Mouse (Mus musculus) right cerebral cortex, adult 18-20 months (tissue): ENCODE measurements around the gene Sparcl1.

Experiments
- DNase-seq: peaks from one replicate; pipeline ENCODE4 v3.0.0; 2022; ENCODE audit warnings: mixed read lengths

The Sparcl1 gene

DNA sequence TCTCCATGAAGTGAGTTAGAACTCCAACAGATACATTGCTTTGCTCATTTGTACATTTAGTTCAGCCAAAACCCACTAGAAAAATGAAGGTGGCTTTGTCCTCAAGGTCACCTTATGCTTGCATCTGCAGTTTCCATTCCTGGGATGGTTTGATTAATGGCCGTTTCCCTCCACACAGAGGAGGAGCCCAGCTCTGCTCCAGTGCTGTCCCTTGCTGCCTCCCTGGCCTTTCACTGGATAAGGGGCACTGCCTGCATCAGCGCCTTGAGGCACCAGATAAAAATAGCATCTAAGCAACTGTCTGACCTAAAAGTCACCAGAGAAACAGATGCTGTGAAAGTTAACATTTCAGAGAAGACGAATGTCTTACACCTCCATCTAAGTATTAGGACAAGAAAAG, 4.0 kb downstream of the Sparcl1 start:
- no peak for DNase-seq

DNA sequence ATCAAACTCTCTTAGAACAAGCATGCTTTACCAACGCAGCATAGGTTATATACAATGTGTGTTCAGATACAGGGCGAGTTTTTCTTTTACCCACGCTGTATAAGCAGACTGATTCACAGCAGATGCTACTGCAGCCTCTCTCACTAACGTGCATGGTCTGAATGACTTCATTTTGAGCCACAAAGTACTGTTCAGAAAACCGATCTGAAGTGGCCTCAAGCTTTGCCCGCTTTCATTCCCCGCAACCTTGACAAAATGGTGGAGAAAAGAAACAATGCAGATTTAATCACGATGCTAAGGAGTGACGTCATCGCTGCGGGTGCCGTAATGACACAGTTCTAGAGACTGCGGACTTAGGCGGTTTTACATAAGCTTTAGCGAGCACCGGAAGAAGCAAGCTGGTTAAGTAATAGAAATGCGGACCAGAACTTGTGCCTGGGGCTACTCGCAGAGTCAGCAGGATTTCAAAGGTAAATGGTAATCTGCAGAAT, 4.6 kb downstream of the Sparcl1 start:
- peak; percentile 76 for DNase-seq

DNA sequence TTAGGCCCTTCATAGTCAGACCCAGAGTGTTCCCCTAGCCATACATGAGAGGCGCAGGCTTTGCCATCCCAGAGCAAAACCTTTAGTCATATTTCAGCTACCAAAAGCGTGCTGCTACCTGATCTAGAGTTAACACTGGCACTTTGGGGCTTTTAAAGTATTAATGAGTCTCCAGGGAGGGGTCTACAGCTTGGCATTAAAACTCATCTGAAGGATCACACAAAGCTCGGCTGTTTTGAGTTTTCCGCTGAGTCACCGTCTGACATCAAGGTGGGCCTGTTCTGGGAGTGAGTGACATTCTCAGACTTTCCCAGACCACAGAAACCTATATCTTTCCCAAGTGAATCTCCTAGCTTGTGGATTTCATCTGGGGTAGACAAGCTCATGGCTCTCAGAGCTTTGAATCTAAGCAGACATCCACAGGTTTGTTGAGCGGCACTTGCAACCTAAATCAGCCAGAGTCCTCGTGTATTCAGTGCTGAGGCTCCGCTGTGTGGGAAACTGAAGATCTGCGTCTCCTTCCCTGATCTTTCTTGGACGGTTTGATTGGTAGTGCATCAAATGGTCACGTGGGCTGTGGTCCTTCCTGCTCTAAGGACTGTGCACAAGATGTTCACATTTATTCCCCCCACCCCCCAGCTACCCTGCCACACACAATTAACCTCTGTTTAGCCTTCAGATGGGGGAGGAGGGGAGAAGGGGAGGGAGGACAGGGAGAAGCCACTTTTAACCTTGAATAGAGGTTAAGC, 5.2 kb downstream of the Sparcl1 start:
- no peak for DNase-seq

DNA sequence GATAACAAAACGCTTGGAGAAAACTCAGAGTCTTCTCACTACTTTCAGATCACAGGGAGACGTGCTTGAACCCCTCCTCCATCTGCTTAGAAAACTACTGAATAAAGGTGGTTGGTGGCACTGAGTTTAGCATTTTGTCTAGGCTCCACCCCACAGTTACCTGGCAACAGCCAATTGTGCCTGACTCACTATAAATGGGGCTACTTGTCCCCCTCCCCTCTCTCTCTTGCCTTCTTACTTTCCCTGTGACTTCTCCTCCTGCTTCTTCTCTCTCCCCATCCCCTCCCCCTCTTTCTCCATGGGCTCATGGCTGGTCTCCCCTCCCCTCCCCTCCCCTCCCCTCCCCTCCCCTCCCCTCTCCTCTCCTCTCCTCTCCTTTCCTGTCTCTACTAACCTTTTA, 9.4 kb downstream of the Sparcl1 start:
- no peak for DNase-seq

DNA sequence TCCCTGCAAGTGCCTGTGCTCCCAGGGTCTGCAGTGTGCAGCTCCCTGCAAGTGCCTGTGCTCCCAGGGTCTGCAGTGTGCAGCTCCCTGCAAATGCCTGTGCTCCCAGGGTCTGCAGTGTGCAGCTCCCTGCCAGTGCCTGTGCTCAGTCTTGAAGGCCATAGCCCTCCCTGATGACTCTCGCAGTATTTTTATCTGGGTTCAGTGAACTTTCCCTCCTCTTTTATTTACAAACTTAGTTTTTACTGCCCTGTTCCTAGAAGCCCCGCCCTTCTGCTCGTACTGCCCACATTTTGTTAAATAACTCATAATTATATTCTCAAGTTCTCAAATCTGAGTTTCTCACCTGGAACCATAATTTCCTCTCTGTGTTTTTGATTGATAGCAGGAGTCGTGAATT, 10.4 kb downstream of the Sparcl1 start:
- no peak for DNase-seq

DNA sequence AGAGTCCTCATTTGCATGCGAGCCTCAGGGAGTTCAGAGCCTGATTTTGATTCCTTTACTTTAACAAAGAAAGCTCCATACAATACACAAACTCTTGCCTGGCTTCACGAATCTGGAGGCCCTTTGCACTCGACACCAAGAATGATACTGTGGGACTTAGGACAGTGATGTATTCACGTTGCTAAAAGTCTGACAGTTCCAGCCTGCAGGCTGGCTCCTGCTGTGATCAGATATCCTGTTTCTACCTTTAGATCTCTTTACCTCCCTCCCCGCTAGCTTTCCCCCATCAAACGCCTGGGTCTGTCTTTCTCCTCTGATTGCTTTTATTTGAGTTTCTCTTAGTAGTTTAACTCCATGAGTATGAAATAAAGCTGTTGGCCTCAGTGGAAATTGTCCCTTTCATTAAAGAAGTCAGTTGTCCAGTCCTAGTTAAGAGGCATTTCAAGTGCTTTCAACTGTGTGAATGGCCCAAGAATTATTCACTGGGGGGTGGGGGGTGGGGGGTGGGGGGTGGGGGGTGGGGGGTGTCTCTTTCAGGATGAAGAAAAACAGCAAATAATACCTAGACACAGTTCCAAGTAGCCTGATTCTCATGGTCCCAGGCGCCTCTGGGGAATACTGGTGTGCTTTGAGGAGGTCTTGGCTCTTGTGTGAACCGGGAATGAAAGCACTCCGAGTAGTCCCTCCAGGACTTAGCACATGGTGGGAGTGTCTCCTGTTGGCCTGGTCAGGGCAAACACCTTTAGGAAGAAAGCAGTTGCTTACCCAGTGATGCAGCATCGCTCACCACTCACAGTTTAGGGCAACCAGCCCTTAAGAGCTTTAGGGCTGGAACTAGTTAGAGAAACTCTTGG, 11.6 kb downstream of the Sparcl1 start:
- DNase-seq: no peak

DNA sequence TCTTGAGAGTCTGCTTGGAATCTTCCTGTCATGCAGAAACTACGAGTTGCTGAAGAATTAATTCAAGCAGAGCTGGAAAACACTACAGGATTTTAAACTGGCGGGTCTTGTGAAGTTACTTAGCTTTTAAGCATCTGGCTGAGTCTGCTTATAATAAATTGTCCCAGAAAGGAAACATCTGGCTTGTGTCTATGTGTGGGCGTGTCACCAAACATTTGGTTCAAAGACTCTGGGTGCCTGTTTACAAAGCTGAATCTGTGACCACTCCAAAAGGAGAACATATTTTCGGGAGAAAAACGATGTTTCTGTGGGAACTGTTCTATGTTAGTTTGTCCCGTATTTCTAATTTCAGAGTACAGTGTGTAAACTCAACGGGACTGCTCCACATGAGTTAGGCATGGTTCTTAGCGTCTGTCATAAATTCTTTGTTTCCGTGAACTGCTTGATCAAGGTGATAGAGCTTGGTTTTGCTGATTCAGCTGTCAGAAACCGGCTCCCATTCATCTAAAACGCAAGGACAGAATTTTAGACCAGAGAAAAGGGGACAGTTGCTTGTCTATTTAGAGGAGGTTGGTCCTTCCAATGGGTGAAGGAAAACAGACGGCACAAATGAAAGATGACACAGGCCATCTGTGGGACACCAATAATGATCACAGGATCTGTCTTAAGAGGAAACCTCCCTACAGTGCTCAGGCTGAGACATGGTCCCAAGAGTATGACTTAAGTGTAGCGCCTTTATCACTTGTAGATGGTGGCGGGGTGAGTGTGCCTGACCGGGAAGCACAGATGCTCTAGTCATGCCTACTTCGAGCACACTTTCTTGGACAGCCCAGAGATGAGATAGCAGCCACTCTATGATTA, 17.2 kb downstream of the Sparcl1 start:
- DNase-seq: no peak

DNA sequence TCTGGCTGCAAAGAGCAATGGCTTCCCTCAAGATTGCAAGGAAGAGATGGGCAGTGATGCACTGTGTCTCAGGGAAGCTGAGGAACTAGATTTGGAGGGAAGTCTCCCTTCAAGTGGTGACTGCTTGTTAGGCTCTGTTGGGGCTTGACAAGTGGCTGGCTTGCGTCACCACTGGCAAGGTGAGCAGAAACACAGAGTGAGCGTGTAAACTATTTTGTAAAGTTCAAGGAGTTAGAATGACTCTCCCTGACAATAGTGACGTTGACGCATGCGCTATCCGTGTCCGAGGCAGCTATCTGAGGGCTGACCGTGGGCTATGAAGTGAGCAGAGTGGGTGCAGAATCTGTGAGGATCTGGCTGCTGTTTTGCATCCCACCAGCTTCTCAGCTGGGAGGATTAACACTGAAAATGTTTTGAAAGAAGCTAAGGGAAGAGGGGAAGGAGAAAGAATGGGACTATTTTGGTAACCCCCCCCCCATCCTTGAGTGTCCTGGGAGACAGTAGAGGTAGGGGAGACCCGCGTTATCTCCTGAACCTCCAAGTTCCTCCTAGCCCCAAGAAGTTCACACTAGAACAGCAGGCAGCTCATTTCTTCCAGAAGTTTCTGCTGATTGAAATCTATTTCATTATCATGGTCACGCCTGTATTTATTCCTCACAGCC, 18.0 kb downstream of the Sparcl1 start:
- DNase-seq: no peak

DNA sequence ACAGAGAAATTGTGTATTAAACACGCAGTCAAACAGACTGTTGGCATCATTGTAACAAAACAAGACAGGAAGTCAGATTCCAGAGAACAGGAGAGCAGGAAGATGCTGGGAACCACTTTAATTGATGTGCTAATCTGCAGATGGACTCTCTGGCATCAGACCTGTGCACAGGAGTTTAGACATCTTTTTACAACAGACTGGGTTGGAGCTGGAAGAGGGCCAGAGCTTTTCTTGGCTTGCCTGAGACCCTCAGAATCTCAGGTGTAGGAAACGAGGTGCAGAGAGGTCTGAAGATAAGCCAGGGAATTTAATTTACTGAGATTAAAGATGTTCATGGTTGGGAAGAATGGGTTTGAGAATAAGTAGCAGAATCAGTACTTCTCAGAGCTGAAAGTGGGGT, 23.8 kb downstream of the Sparcl1 start:
- no peak for DNase-seq

DNA sequence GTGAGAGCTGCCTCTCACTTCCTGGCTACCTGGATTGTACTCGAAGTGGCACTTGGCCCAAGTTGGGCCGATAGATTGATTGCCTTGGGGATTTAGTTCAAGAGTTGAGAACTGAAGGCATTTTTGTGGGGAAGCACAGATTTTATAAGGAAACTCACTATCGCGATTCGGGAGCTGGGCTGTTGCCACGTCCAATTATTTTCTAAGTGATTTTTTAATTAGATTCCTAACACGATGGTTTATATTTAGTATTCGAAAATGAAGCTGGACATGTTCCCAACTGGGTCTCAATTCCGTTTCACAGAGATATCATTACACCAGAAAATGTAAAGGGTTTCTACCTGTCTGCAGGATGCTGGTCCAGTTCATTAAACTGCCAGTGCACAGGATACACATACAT, 28.2 kb downstream of the Sparcl1 start:
- no peak for DNase-seq

DNA sequence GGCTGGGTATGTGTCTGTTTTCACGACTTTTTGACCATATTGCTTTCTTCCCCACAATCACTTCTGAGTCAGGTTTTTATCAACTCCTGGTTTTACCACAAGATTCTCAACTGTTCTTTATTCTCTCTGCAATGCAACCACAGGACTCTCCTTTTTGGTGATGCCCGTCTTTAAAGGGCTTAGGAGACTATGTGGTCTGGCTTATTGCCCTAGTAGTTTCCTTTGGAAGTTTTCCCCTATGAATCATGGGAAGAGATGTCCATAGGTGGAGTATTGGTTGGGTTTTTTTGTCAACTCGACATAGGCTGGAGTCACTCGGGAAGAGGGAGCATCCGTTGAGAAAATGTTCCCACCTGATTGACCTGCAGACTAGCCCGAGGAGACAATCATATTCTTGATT, 32.8 kb downstream of the Sparcl1 start:
- DNase-seq: no peak

DNA sequence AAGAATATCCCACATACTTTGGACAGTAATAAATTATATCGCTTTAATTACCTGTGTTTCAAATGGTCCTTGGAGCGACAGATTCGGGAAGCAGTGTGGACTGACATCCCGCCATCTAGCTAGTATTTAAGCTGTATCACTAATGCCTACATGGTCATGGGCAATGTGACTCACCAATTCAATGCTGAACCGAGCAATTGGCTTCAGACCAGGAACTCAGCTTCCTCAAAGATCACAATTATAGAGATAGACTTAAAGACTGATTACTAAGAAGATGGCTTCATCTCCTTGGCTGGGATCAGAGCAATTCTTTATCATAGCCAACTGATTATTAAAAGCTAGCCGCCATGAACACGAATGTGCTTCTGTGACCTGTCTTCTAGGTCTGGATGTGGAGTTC, 36.0 kb downstream of the Sparcl1 start, which contains the start of gene Gm17660:
Gene Gm17660, minus strand, starts transcription at position 101 of the 400 bp plus-strand sequence.
- DNase-seq: no peak

DNA sequence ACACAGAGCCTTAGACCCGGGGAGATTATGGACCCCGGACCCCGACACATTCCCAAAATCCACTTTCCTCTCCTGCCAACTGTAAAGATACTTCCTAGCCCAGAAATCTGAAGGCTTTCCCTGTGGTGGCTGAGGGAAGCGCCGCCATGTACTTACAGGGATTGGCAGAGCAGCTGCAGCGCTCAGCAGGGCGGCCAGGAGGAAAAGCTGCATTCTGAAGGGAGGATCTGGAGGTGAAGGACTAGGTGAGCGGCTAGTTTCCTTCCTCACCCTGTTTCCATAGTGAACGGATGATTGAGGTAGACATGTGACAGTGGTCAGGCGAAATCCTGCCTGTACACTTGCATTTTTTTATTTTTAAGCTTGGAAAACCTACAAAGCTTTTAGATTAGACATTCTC, 37.2 kb downstream of the Sparcl1 start:
- no peak for DNase-seq

DNA sequence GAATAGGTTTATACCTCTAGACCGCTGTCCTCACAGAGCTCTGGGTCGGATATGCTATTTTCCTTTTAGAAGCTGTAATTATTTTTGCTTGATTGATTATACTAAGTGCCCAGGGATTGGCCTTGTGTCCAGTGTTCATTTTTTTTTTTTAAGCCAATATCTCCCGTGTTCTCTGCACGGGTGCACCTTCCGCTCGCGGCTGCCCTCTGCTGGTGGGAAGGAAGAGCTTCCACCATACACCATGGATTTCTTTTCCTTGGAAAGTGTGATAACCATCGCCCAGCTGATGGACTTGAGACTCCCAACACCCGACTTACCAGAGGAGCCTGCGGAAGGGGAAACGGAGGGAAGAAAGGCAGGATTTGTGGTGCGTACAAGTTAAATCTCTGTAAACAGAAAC, 39.1 kb downstream of the Sparcl1 start:
- DNase-seq: peak; percentile 57

DNA sequence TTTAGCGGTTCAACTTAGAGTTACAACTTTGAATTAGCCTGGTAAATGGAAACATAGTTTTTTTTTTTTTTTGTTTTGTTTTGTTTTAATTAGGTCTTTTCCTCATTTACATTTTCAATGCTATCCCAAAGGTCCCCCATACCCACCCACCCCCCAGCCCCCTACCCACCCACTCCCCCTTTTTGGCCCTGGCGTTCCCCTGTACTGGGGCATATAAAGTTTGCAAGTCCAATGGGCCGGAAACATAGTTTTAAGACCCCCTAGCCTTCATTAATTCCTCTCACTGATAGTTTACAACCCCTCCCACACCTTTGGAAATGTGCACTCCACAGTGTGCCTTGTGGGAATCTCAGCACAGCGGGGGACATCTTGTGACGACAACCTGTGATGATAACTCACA, 39.9 kb downstream of the Sparcl1 start:
- no peak for DNase-seq

DNA sequence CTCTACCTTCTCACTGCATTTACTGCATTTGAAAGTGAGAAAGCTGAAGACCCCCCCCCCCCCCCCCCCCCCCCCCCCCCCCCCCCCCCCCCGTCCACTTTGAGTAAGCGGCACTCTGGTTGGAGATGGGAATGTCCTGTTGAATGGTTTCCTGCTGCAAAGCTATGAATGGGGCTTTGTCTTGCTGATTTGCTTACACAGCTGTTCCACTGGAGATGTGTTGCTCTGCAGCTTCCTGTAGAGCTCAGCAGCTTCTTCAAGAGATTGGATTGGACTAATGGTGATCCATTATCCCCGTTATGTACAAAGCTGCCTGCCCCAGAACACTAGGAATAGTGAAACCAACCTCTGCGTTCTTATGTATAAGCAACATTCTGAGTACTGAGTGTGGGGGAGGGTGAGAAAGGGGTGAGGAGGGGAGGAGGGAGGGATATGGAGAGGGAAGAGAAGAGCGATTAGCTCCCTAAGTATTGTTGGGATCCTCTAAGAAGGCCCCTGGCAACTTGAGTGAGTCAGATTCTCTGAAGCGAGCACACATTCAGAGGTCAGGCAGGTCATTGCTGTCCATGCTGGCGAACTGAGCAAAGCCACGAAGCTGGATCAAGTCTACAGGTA, 41.2 kb downstream of the Sparcl1 start:
- DNase-seq: no peak

DNA sequence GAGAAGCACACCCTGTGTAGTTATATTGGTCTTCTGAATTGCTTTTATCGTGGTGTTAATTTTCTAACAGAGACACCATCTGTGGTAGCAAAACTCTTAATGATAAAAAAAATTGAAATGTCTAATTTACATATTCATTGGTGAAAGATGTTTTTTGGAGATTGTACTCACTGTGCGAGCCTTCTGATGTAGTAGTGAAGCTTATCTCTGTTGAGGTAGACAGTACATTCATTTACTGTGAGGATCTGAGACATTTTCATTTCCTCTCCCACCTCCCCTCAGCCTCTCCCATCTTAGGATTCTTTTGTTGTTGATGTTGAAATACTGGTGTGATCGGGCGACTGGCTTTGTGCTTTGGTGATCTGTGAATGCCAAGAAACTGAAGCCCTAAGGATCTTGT, 42.5 kb downstream of the Sparcl1 start:
- no peak for DNase-seq

DNA sequence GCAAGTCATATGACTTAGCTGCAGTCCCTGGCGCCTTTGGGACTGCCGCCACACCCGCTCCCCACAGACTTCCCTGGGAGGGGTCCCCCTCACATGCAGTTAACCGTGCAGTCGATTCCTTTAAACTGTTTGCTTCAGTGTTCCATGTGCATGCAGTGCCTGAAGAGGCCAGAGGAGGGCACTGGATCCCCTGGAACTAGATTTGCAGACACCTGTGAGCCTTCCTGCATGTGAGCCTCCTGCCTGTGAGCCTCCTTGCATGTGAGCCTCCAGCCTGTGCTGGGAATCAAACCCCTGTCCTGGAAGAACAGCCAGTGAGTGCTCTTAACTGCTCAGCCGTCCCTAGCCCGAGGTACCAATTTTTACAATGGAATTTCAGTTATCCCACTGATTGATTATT, 44.8 kb downstream of the Sparcl1 start:
- DNase-seq: no peak

DNA sequence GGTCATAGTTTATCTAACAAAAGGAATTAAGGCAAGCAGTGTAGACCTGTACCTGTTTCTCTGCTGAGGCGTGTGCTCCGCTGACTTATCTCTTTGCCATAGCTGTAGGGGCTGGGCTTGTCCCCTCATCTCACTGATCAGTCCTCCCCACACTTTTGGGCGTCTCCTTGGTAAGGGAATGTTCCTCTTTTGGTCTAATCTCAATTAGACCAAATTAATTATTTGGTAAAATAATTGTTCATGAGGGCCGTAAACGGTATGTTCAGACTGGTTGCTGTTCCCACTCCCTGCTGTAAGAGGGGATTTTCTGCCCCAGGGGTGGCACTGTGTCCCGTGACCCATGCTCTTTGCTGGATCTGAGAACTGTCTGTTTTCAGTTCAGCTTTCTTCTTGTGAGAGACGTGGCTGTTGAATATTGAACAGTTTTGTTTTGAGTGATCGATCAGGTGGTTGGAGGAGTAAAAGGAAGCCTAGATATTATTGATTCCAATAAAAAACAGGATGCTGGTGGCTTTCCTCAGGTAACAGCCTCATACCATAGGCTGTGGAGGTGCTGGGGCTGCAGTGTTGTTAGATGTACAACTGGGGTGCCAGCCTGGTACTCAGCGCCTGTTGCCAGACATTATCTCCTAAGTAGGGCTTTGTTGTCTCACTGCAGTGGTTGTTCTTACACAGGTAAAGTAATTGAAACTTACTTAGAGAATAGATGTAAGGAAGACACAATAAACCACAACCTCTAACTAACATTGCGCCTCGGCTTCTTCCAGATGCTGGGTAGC, 50.6 kb downstream of the Sparcl1 start:
- no peak for DNase-seq

DNA sequence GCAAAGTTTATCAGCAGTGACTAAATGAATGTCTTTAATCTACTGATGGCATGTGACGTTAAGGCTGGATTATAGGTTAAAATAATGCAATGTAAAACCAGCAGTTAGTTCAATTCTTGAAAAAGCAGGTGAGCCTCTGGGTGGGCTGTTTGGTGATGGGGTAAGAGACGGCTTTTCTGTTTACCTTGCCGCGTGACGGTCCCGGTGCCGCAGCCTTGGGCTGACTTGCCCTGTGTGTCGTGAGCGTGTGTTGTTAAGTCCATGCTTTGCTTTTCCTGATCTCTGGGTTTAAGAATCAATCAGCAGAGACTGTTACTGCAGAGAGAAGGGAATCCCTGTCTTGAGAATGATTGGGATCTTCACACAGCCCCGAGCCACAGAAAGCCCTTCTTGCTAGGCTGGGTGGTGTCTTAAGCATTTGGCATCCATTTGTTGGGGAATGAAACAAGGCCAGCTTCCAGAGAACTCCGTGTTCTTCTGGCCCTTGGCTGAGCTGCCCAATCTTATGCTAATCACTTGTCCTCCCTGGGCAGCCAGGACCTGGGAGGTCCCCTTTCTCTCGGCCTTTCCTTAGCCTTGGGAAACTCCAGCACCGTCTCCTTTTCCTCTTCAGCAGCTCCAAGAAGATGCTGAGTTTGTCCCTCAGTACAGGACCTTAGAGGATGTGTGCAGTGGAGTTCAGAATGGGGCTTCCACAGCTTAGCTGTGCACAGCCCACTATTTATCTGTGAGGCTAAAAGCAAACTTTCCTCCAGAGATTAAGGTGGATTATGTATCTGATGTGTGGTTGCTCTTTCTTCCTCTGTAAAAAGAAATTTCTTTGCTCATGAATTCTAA, 51.4 kb downstream of the Sparcl1 start:
- DNase-seq: no peak
